ENCODE assay signal across 8 mouse cellular contexts in genomic region chr13:17804909-17805613, GRCm38 (mm10). TPM values are rescaled to one million over a fixed set of nuclear protein-coding genes. Genes with fewer than 3 reads are reported as not detected.
DNase-seq lines count a peak whose midpoint lies in the region; ATAC-seq and TF ChIP-seq lines count a peak whose summit lies in the region.

Gene Cdk13, minus strand, starts transcription at chr13:17805097.

- TF ChIP-seq POLR2A in bone marrow, adult 2 months (IDR thresholded peaks at IDR 0.05; ENCODE audit: borderline replicate concordance, control insufficient read depth, low read depth, low read length): peak; percentile 96
- TF ChIP-seq POLR2A in limb, embryonic 14.5 days (IDR thresholded peaks at IDR 0.05; ENCODE audit: borderline replicate concordance, extremely low read depth, insufficient read depth, insufficient read length): peak; percentile 97; the same call in 1 of the 2 replicates

- H3K4me3 ChIP-seq in bone marrow, adult 2 months (replicated peaks; ENCODE audit: control insufficient read depth, low read depth, low read length): peak within 1 kb of the TSS; percentile 99
- peak within 1 kb of the TSS; percentile 97 for H3K4me3 ChIP-seq in embryonic facial prominence, embryonic 15.5 days (replicated peaks)
- peak within 1 kb of the TSS; percentile 98 for H3K4me3 ChIP-seq in limb, embryonic 14.5 days (replicated peaks; ENCODE audit: low read length)
- peak within 1 kb of the TSS; percentile 100 for H3K4me3 ChIP-seq in midbrain, postnatal 0 days (ENCODE audit: low read depth, low read length)

- H3K4me1 ChIP-seq in bone marrow, adult 2 months (ENCODE audit: control insufficient read depth, insufficient read depth, low read length): no peaks in the 10 kb centered on the region; the same call in 1 of the 2 replicates
- H3K4me1 ChIP-seq in embryonic facial prominence, embryonic 15.5 days: peaks cover 6% of the 10 kb centered on the region; the same call in 1 of the 2 replicates
- peaks cover 2% of the 10 kb centered on the region; the same call in 1 of the 2 replicates for H3K4me1 ChIP-seq in limb, embryonic 14.5 days (ENCODE audit: control insufficient read depth, insufficient read depth, low read length)
- peaks cover 9% of the 10 kb centered on the region; the same call in 1 of the 2 replicates for H3K4me1 ChIP-seq in midbrain, postnatal 0 days (ENCODE audit: insufficient read depth, low read length)

- WGBS in bone marrow, adult 2 months: under 1% methylated on average over 105 of the region's 110 CpGs
- WGBS in embryonic facial prominence, embryonic 15.5 days: under 1% methylated on average over 93 of the region's 110 CpGs
- under 1% methylated on average over 49 of the region's 110 CpGs for WGBS in limb, embryonic 14.5 days
- WGBS in midbrain, postnatal 0 days: 1% methylated on average over 76 of the region's 110 CpGs

- TF ChIP-seq CTCF in bone marrow, adult 2 months (IDR thresholded peaks at IDR 0.05; ENCODE audit: control insufficient read depth, insufficient read depth, low read length): no peak
- no peak; the same call in 1 of the 2 replicates for TF ChIP-seq CTCF in midbrain, postnatal 0 days (IDR thresholded peaks at IDR 0.05)

- H3K9ac ChIP-seq in embryonic facial prominence, embryonic 15.5 days: peak within 1 kb of the TSS; percentile 96
- H3K9ac ChIP-seq in limb, embryonic 14.5 days (ENCODE audit: low read depth, low read length, severe bottlenecking): peak within 1 kb of the TSS; percentile 92
- H3K9ac ChIP-seq in midbrain, postnatal 0 days (replicated peaks; ENCODE audit: low read length, poor library complexity, severe bottlenecking): peak within 1 kb of the TSS; percentile 94

- 0 out of 2 replicates have a peak, but pooled peaks cover 4% of the 10 kb centered on the region for H3K36me3 ChIP-seq in embryonic facial prominence, embryonic 15.5 days
- peaks cover 6% of the 10 kb centered on the region; the same call in 1 of the 2 replicates for H3K36me3 ChIP-seq in limb, embryonic 14.5 days (ENCODE audit: control insufficient read depth, insufficient read depth, low read length)
- H3K36me3 ChIP-seq in midbrain, postnatal 0 days (ENCODE audit: insufficient read depth, low read length): no peaks in the 10 kb centered on the region

- peak; percentile 97 for ATAC-seq in embryonic facial prominence, embryonic 15.5 days (ENCODE audit: insufficient number of reproducible peaks, low FRiP score, low TSS enrichment, low read depth)
- ATAC-seq in limb, embryonic 14.5 days (ENCODE audit: low FRiP score, low read depth): peak; percentile 95
- ATAC-seq in midbrain, postnatal 0 days (ENCODE audit: low FRiP score): peak; percentile 97

- H3K4me2 ChIP-seq in embryonic facial prominence, embryonic 15.5 days (replicated peaks): peak within 1 kb of the TSS; percentile 82
- peak within 1 kb of the TSS; percentile 60 for H3K4me2 ChIP-seq in limb, embryonic 14.5 days (replicated peaks; ENCODE audit: low read depth, low read length, severe bottlenecking)
- H3K4me2 ChIP-seq in midbrain, postnatal 0 days (ENCODE audit: low read depth, low read length, poor library complexity, severe bottlenecking): peak within 1 kb of the TSS; percentile 94

- peak; percentile 96 for DNase-seq in 416B (ENCODE audit: low read depth)
- DNase-seq in heart, adult 8-10 months (ENCODE audit: low spot score): peak; percentile 98
- peak; percentile 99 for DNase-seq in kidney, adult 9 months
- DNase-seq in limb, embryonic 14.5 days (ENCODE audit: low spot score): peak; percentile 96
- peak; percentile 98 for DNase-seq in midbrain, postnatal 0 days (ENCODE audit: low spot score)
- peak; percentile 95 to 99 for DNase-seq in spleen, postnatal 14 days (ENCODE audit: low spot score in 2 of 2)

- no peaks in the 10 kb centered on the region for H3K9me3 ChIP-seq in embryonic facial prominence, embryonic 15.5 days (replicated peaks)
- no peaks in the 10 kb centered on the region for H3K9me3 ChIP-seq in limb, embryonic 14.5 days (ENCODE audit: control insufficient read depth, low read length)
- H3K9me3 ChIP-seq in midbrain, postnatal 0 days (ENCODE audit: low read length): no peaks in the 10 kb centered on the region

- peak within 1 kb of the TSS; percentile 96 for H3K27ac ChIP-seq in bone marrow, adult 2 months (ENCODE audit: control insufficient read depth, insufficient read depth, low read depth, low read length, poor library complexity)
- H3K27ac ChIP-seq in embryonic facial prominence, embryonic 15.5 days (replicated peaks): peak within 1 kb of the TSS; percentile 98
- peak within 1 kb of the TSS; percentile 96 for H3K27ac ChIP-seq in limb, embryonic 14.5 days (replicated peaks; ENCODE audit: low read depth, low read length)
- peak within 1 kb of the TSS; percentile 97 for H3K27ac ChIP-seq in midbrain, postnatal 0 days (ENCODE audit: low read depth, low read length)

- H3K27me3 ChIP-seq in embryonic facial prominence, embryonic 15.5 days: no peaks in the 10 kb centered on the region
- no peaks in the 10 kb centered on the region for H3K27me3 ChIP-seq in limb, embryonic 14.5 days (ENCODE audit: control insufficient read depth, insufficient read depth, low read length)
- no peaks in the 10 kb centered on the region for H3K27me3 ChIP-seq in midbrain, postnatal 0 days (ENCODE audit: insufficient read depth, low read length)

RNA-seq across cellular contexts. Expression of gene Cdk13, which starts in this region (rescaled TPM):
- 12.4 and 15.5 TPM in 2 replicates for polyA plus RNA-seq in bone marrow, adult 2 months (2011; ENCODE audit: insufficient read depth, insufficient read length, low replicate concordance, missing spikeins)
- polyA plus RNA-seq in embryonic facial prominence, embryonic 15.5 days (2015; fragmentation: Nextera tagmentation; extraction: Ambion mirVana): 13.1 and 14.5 TPM in 2 replicates
- total RNA-seq in heart, adult 8-10 months (2022): 10 to 100 TPM; 23.0 to 24.9 (median 24.0) TPM
- 35.3 and 40.1 TPM in 2 replicates for polyA plus RNA-seq in limb, embryonic 14.5 days (2012; rRNA removed)
- polyA plus RNA-seq in limb, embryonic 14.5 days (2014; fragmentation: Nextera tagmentation; extraction: Ambion mirVana): 22.1 and 22.6 TPM in 2 replicates
- total RNA-seq in midbrain, postnatal 0 days (2014; rRNA removed): 101 and 113 TPM in 2 replicates
- 6.9 and 10.9 TPM in 2 replicates for polyA plus RNA-seq in midbrain, postnatal 0 days (2015; fragmentation: Nextera tagmentation; extraction: Ambion mirVana)

Comparison
In these comparisons a context has a peak if more than half of its experiments do, and no peak if none do; other contexts are left out.
1. Peak in every context shown above with its lines: DNase-seq, ATAC-seq, H3K4me3 ChIP-seq and H3K27ac ChIP-seq.